Mouse (Mus musculus) heart, embryonic 12.5 days (tissue): Measurements from ENCODE around the gene Vipr1. TPM values are rescaled to one million over a fixed set of nuclear protein-coding genes. Genes with fewer than 3 reads are reported as not detected.
A peak's percentile ranks its signal among the peaks of the same experiment; 100 is the strongest.

Experiments
- ATAC-seq: fragments of 200-750 bp; cut with Nextera tagmentation; 2 replicates; pipeline ENCODE4 v1.8.0; 2017; ENCODE audit warnings: moderate TSS enrichment, moderate library complexity; ENCODE audit not compliant: insufficient number of reproducible peaks, low FRiP score
- H3K27ac ChIP-seq: fragments of 300-500 bp; sonication (generic); 2 replicates; pipeline ENCODE4 v1.5.1; 2016; ENCODE audit warnings: mild to moderate bottlenecking, moderate library complexity; ENCODE audit not compliant: poor library complexity, severe bottlenecking
- H3K27me3 ChIP-seq: fragments of 300-500 bp; sonication (generic); replicated peaks from 2 replicates; pipeline ENCODE4 v1.6.1; 2016; ENCODE audit warnings: mild to moderate bottlenecking, moderate library complexity
- H3K36me3 ChIP-seq: fragments of 300-500 bp; sonication (generic); 2 replicates; pipeline ENCODE4 v1.6.1; 2016; ENCODE audit warnings: mild to moderate bottlenecking, moderate library complexity
- H3K4me1 ChIP-seq: fragments of 300-500 bp; sonication (generic); replicated peaks from 2 replicates; pipeline ENCODE4 v1.6.1; 2016; ENCODE audit warnings: mild to moderate bottlenecking
- H3K4me2 ChIP-seq: fragments of 300-500 bp; sonication (generic); 2 replicates; pipeline ENCODE4 v1.6.1; 2016; ENCODE audit warnings: mild to moderate bottlenecking, moderate library complexity
- H3K4me3 ChIP-seq: fragments of 300-500 bp; sonication (generic); 2 replicates; pipeline ENCODE4 v1.5.1; 2016; ENCODE audit warnings: mild to moderate bottlenecking
- H3K9ac ChIP-seq: fragments of 300-500 bp; sonication (generic); 2 replicates; pipeline ENCODE4 v1.6.1; 2016; ENCODE audit warnings: mild to moderate bottlenecking, moderate library complexity
- H3K9me3 ChIP-seq: fragments of 300-500 bp; sonication (generic); replicated peaks from 2 replicates; pipeline ENCODE4 v1.6.1; 2016; ENCODE audit warnings: mild to moderate bottlenecking, moderate library complexity
- WGBS: fragments of 180-500 bp; shearing (Covaris S2); methylation state at CpG from one replicate; pipeline ENCODE4 v1.1.7; 2016; 5-methylcytosine and 5-hydroxymethylcytosine counted together
- polyA plus RNA-seq: library from polyadenylated mRNA; unstranded; fragments of >200 nt; fragmentation: Nextera tagmentation; extraction: Ambion mirVana; gene quantifications from 2 replicates; pipeline ENCODE4 v1.2.1, GENCODE M21; 2016

Vipr1 gene
- polyA plus RNA-seq, 1 experiment from 2014 or later = 0.15 TPM

DNA sequence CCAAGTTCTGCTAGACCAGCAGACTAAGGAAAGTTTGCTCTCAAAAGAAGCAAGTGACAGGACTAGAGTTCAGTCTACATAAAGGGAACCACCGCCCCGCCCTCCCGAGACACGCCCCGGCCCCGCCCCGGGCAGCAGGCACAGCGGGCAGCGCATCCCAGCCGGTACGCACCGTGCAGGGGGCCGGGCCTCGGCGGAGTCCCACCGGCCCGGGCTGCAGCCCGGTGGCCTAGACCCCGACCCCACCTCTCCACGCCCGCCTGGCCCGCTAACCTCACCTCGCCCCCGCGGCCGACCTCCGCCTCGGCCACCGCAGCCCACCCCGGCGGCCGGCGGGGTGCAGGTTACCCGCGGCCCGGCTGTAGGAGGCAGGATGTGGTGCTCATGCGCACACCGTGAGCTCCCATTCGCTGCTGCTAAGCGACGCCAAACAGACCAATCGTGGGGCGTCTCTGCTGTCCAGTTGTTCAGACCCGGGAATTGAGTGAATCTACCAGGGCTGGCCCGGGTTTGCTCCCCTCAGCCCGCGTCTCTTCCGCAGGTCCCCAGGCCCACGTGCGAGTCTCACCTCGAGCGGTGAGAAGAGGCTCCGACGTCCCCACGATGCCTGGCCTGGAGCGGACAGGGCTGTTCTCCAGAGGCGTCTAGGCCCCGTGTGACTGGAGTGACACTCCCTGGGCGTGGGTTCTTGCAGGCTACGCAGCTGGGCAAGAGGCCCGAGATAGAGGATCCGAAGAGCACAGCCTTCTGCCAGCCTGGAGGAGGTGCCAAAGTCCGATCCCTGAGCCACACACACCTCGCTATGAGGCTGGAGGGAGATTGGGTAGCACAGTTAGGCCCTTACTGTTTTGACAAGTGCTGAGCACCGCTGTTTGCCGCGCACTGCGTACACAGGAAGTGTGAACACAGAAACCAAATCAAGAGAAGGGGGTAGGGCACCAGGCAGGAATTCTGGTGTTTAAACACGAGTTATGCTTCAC, 62.4 kb downstream of the Vipr1 start, which contains the start of gene Sec22c:
Sec22c (minus strand) TSS at position 845 of the 980 bp plus-strand sequence.
- peak; percentile 99 for ATAC-seq
- H3K4me1 ChIP-seq = peaks cover 40% of the 10 kb centered on the region
- H3K27me3 ChIP-seq = no peaks in the 10 kb centered on the region
- no peaks in the 10 kb centered on the region for H3K36me3 ChIP-seq
- peak within 1 kb of the TSS; percentile 36 for H3K27ac ChIP-seq
- no peaks in the 10 kb centered on the region for H3K9me3 ChIP-seq
- H3K9ac ChIP-seq = peak within 1 kb of the TSS; percentile 68
- peak within 1 kb of the TSS; percentile 74 for H3K4me2 ChIP-seq
- WGBS = 1% methylated on average over 67 of the region's 69 CpGs
- H3K4me3 ChIP-seq = peak within 1 kb of the TSS; percentile 82

- 72% methylated on average over 6 of the region's 6 CpGs for WGBS
- Histone ChIP-seq H3K9ac (0 out of 2 replicates have a peak overlapping the region, but pooled peaks have one; percentile 68), H3K4me2 (peak overlapping the region; percentile 74)
Observed at GRCm38 (mm10) chr9:121706029-121706675, 63.6 kb downstream of the Vipr1 start.

GRCm38 (mm10) chr9:121707801-121708200, 65.3 kb downstream of the Vipr1 start:
- H3K36me3 ChIP-seq = peaks cover 4% of the 10 kb centered on the region
- peaks cover 53% of the 10 kb centered on the region for H3K4me1 ChIP-seq
- no peaks in the 10 kb centered on the region for H3K27me3 ChIP-seq
- no peak for ATAC-seq
- WGBS = 44% methylated on average over 6 of the region's 6 CpGs
- H3K9me3 ChIP-seq = no peaks in the 10 kb centered on the region
- H3K27ac ChIP-seq = no peak overlapping the region
- H3K4me2 ChIP-seq = no peak overlapping the region
- H3K4me3 ChIP-seq = no peak overlapping the region
- no peak overlapping the region for H3K9ac ChIP-seq

More at GRCm38 (mm10) chr9:121706029-121706675, 63.6 kb downstream of the Vipr1 start:
- no peak overlapping the region for H3K4me3 ChIP-seq
- peaks cover 42% of the 10 kb centered on the region for H3K4me1 ChIP-seq
- H3K36me3 ChIP-seq = no peaks in the 10 kb centered on the region
- H3K27me3 ChIP-seq = no peaks in the 10 kb centered on the region
- ATAC-seq = no peak
- 0 out of 2 replicates have a peak overlapping the region, but pooled peaks have one; percentile 36 for H3K27ac ChIP-seq
- H3K9me3 ChIP-seq = no peaks in the 10 kb centered on the region

DNA sequence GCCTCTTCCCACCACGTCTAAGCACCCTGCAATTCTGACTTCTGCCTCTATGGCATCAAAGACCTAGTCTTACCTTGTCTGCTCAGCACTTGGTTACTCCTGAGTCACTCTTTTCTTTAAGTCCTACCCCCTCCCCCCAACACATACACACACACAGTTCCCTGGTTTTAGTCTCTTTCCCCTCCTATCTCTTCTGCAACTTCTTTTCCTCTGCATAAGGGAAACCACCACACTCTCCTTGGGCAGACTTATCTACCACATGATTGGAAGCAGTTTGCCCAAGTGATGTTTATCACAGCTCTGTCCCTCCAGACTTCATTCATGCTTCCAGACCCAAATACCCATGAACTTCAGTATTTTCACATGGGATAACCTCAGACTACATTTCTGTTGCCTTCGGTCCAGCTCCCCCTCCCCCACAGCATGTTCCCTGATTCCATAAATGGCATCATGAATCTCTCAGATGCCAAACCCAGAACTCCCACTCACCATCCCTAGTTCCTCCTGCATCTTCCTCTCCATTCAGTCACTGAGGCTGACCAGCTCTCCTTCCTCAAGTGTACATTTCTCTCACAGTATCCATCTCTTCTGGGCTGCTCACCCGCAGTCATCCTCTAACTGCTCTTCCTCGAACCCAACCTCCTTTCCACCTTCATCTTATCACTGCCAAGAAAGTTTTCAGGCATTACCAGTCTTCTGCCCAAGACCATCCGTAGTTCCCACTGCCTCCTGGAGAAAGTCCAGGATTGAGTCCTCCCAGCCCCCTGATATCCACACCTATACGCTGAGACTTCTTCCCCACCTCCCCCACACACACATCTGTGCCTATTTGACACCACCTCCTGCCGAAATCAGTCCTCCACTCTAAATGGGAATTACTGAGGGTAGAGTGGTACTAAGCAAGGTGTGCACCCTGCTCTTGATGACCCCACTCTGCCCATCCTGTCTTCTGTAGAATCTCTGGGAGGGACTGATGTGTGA, 66.3 kb downstream of the Vipr1 start:
- no peak overlapping the region for H3K27ac ChIP-seq
- H3K4me2 ChIP-seq = no peak overlapping the region
- H3K27me3 ChIP-seq = no peaks in the 10 kb centered on the region
- peaks cover 48% of the 10 kb centered on the region for H3K4me1 ChIP-seq
- no peaks in the 10 kb centered on the region for H3K9me3 ChIP-seq
- H3K36me3 ChIP-seq = peaks cover 13% of the 10 kb centered on the region
- no peak overlapping the region for H3K9ac ChIP-seq
- no peak overlapping the region for H3K4me3 ChIP-seq
- no peak for ATAC-seq
- 60% methylated on average over 7 of the region's 7 CpGs for WGBS

DNA sequence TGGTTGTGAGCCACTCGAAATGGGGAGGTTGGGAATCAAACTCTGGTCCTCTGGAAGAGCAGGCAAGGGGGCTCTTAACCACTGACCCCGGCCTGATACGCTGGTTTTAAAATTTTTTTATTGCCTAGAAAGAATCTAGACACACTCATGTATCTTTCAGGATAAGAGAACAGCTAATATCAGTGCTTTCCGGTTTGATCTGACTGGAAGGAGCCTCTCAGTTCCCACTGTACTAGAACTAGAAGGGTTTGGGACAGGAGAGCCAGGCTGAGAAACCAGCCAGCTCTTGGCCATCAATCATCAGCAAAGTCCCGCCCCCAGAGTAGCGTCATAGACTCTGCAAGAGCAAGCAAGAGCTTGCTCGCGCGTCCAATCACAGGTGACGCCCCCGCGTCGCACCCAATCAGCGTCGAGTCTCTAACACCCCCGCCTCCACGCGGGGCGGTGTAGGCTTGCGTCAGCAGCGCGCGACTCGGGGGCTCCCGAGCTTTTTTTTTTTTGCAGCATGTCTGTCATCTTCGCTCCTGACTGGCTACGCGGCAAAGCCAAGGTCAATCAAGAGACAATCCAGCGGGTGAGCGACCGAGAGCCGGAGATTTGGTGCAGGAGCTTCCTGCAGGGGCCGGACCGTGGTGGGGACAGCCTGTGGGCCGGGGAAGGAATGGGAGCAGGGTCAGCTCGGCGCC, 67.5 kb downstream of the Vipr1 start, which contains the start of gene Ss18l2:
Ss18l2 (plus strand) TSS at position 432 of the 686 bp plus-strand sequence.
- H3K9me3 ChIP-seq = no peaks in the 10 kb centered on the region
- 4% methylated on average over 37 of the region's 37 CpGs for WGBS
- H3K4me1 ChIP-seq = peaks cover 41% of the 10 kb centered on the region
- H3K4me3 ChIP-seq = peak within 1 kb of the TSS; percentile 94
- no peaks in the 10 kb centered on the region for H3K27me3 ChIP-seq
- H3K27ac ChIP-seq = peak within 1 kb of the TSS; percentile 100
- H3K4me2 ChIP-seq = peak within 1 kb of the TSS; percentile 89
- H3K9ac ChIP-seq = peak within 1 kb of the TSS; percentile 97
- peaks cover 16% of the 10 kb centered on the region for H3K36me3 ChIP-seq
- ATAC-seq = peak; percentile 100

GRCm38 (mm10) chr9:121710584-121710975, 68.1 kb downstream of the Vipr1 start:
- peak overlapping the region; percentile 89 for H3K4me2 ChIP-seq
- ATAC-seq = peak; percentile 62
- WGBS = under 1% methylated on average over 18 of the region's 18 CpGs

DNA sequence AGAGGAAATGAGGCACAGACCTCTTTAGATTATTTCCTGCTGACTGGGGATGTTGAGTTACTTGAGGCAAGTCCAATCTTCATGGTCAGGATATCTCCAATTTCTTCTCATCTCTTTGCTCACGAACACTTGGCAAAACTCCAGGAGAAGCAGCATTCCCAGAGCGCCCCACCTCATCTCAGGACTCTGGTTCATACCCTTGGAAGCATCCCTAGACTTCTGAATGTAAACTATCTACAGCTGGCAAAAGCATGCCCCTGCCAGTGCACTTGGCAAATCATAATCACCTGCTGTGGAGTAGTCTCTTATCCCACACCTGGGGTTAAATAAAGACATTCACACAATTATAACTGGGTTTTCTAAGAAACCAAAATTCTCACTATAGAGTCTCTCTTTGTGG, 74.5 kb downstream of the Vipr1 start:
- no peak overlapping the region for H3K9ac ChIP-seq
- no peak overlapping the region for H3K4me3 ChIP-seq
- H3K4me2 ChIP-seq = no peak overlapping the region
- H3K36me3 ChIP-seq = peaks cover 25% of the 10 kb centered on the region
- WGBS = 77% methylated on average over 2 of the region's 2 CpGs
- no peaks in the 10 kb centered on the region for H3K27me3 ChIP-seq
- 0 out of 2 replicates have a peak, but pooled peaks cover 7% of the 10 kb centered on the region for H3K9me3 ChIP-seq
- peaks cover 16% of the 10 kb centered on the region for H3K4me1 ChIP-seq
- no peak for ATAC-seq
- no peak overlapping the region for H3K27ac ChIP-seq

More at GRCm38 (mm10) chr9:121710584-121710975, 68.1 kb downstream of the Vipr1 start:
- H3K27me3 ChIP-seq = no peaks in the 10 kb centered on the region
- H3K9me3 ChIP-seq = no peaks in the 10 kb centered on the region
- H3K4me1 ChIP-seq = peaks cover 36% of the 10 kb centered on the region
- peak overlapping the region; percentile 94 for H3K4me3 ChIP-seq
- peak overlapping the region; percentile 100 for H3K27ac ChIP-seq
- peaks cover 16% of the 10 kb centered on the region for H3K36me3 ChIP-seq
- H3K9ac ChIP-seq = peak overlapping the region; percentile 97

- ATAC-seq = no peak
- H3K9ac ChIP-seq = peak overlapping the region; percentile 74
- peak overlapping the region; percentile 100 for H3K4me3 ChIP-seq
- peak overlapping the region; percentile 100 for H3K27ac ChIP-seq
- WGBS = 67% methylated on average over 15 of the region's 15 CpGs
- H3K27me3 ChIP-seq = no peaks in the 10 kb centered on the region
- H3K36me3 ChIP-seq = peaks cover 17% of the 10 kb centered on the region
- H3K4me1 ChIP-seq = peaks cover 14% of the 10 kb centered on the region
- peak overlapping the region; percentile 80 for H3K4me2 ChIP-seq
- 0 out of 2 replicates have a peak, but pooled peaks cover 7% of the 10 kb centered on the region for H3K9me3 ChIP-seq
Observed at GRCm38 (mm10) chr9:121718070-121718705, 75.7 kb downstream of the Vipr1 start.

GRCm38 (mm10) chr9:121718792-121719318, 76.3 kb downstream of the Vipr1 start, which contains the start of gene Nktr:
Gene Nktr (plus strand): TSS chr9:121719169.
- Histone ChIP-seq H3K9me3 (0 out of 2 replicates have a peak, but pooled peaks cover 7% of the 10 kb centered on the region), H3K27ac (peak within 1 kb of the TSS; percentile 100), H3K9ac (peak within 1 kb of the TSS; percentile 99), H3K4me3 (peak within 1 kb of the TSS; percentile 100), H3K4me2 (peak within 1 kb of the TSS; percentile 80), H3K27me3 (no peaks in the 10 kb centered on the region), H3K36me3 (peaks cover 12% of the 10 kb centered on the region; the same call in 1 of the 2 replicates), H3K4me1 (peaks cover 14% of the 10 kb centered on the region)
- WGBS = under 1% methylated on average over 61 of the region's 61 CpGs
- peak; percentile 99 for ATAC-seq
